Mouse (Mus musculus) midbrain, embryonic 14.5 days (tissue): Measurements from ENCODE around the gene Mrc1. TPM values are rescaled to one million over a fixed set of nuclear protein-coding genes. Genes with fewer than 3 reads are reported as not detected.

Source experiments
- ATAC-seq: fragments of 200-750 bp; cut with Nextera tagmentation; 2 replicates; pipeline ENCODE4 v1.8.0; 2017; ENCODE audit warnings: moderate number of reproducible peaks, moderate library complexity; ENCODE audit not compliant: low FRiP score, low TSS enrichment
- DNase-seq: peaks from one replicate; pipeline ENCODE4 v3.0.0-alpha.2; 2015
- H3K27ac ChIP-seq: fragments of 300-500 bp; sonication (generic); replicated peaks from 2 replicates; pipeline ENCODE4 v1.5.1; 2014; ENCODE audit warnings: mild to moderate bottlenecking, low read depth, low read length, moderate library complexity
- H3K27me3 ChIP-seq: fragments of 300-500 bp; sonication (generic); 2 replicates; pipeline ENCODE4 v1.6.1; 2014; ENCODE audit warnings: low read length, control low read depth, mixed read lengths; ENCODE audit not compliant: control insufficient read depth, insufficient read depth
- H3K36me3 ChIP-seq: fragments of 300-500 bp; sonication (generic); 2 replicates; pipeline ENCODE4 v1.6.1; 2014; ENCODE audit warnings: low read length, control low read depth; ENCODE audit not compliant: control insufficient read depth, insufficient read depth
- H3K4me1 ChIP-seq: fragments of 300-500 bp; sonication (generic); 2 replicates; pipeline ENCODE4 v1.6.1; 2014; ENCODE audit warnings: mild to moderate bottlenecking, antibody characterized with exemption, low read length, control low read depth; ENCODE audit not compliant: control insufficient read depth, insufficient read depth
- H3K4me2 ChIP-seq: fragments of 300-500 bp; sonication (generic); 2 replicates; pipeline ENCODE4 v1.6.1; 2014; ENCODE audit warnings: mild to moderate bottlenecking, low read length, moderate library complexity
- H3K4me3 ChIP-seq: fragments of 300-500 bp; sonication (generic); replicated peaks from 2 replicates; pipeline ENCODE4 v1.5.1; 2014; ENCODE audit warnings: low read depth, low read length
- H3K9ac ChIP-seq: fragments of 300-500 bp; sonication (generic); replicated peaks from 2 replicates; pipeline ENCODE4 v1.6.1; 2014; ENCODE audit warnings: mild to moderate bottlenecking, low read length, moderate library complexity
- H3K9me3 ChIP-seq: fragments of 300-500 bp; sonication (generic); 2 replicates; pipeline ENCODE4 v1.6.1; 2016; ENCODE audit warnings: low read length, control low read depth, mixed read lengths; ENCODE audit not compliant: control insufficient read depth
- WGBS: fragments of 180-500 bp; shearing (Covaris S2); extraction: QIAGEN DNeasy Blood & Tissue Kit; methylation state at CpG from one replicate; pipeline ENCODE4 v1.1.7; 2014; 5-methylcytosine and 5-hydroxymethylcytosine counted together
- polyA plus RNA-seq: library from polyadenylated mRNA; unstranded; fragments of >200 nt; fragmentation: Nextera tagmentation; extraction: Ambion mirVana; gene quantifications from 2 replicates; pipeline ENCODE4 v1.2.1, GENCODE M21; 2014

Gene Mrc1
- polyA plus RNA-seq, 1 experiment from 2014 or later: 6.8 TPM

- Histone ChIP-seq H3K4me1 (no peaks in the 10 kb centered on the region), H3K27ac (no peak overlapping the region)
- 84% methylated on average over 4 of the region's 4 CpGs for WGBS
These were observed 22.4 kb upstream of the Mrc1 start for GRCm38 (mm10) chr2:14206798-14207197.

DNA sequence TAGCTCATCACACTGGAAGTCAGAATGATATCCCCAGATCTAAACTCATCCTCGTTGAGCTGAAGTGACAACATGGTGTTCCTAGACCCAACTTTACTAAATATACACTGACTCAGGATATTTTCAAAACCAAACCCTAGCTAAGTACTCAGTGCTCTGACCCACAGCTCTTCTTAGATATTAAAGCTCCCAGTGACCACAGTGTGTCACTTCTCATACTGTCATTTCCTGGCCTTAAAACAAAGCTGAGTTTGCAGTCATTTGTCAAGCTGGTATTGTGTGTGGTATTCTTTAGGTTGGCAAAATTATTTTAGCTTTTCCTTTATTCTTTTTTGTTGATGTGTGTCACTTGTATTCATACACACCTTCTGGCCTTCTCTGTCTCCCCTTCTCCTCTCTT is 18.5 kb upstream of the Mrc1 start:
- H3K4me3 ChIP-seq: no peak overlapping the region
- H3K4me2 ChIP-seq: no peak overlapping the region
- DNase-seq: no peak
- WGBS: 96% methylated on average over 1 of the region's 1 CpGs
- H3K36me3 ChIP-seq: no peaks in the 10 kb centered on the region
- no peak for ATAC-seq
- H3K27ac ChIP-seq: no peak overlapping the region
- no peak overlapping the region for H3K9ac ChIP-seq
- no peaks in the 10 kb centered on the region for H3K27me3 ChIP-seq
- no peaks in the 10 kb centered on the region for H3K4me1 ChIP-seq
- no peaks in the 10 kb centered on the region for H3K9me3 ChIP-seq

More at GRCm38 (mm10) chr2:14206798-14207197, 22.4 kb upstream of the Mrc1 start:
- DNase-seq (no peak), ATAC-seq (no peak)
- H3K4me2 ChIP-seq: no peak overlapping the region
- H3K9ac ChIP-seq: no peak overlapping the region
- H3K36me3 ChIP-seq: no peaks in the 10 kb centered on the region
- no peak overlapping the region for H3K4me3 ChIP-seq
- H3K27me3 ChIP-seq: no peaks in the 10 kb centered on the region
- H3K9me3 ChIP-seq: no peaks in the 10 kb centered on the region

- Histone ChIP-seq H3K9me3 (no peaks in the 10 kb centered on the region), H3K36me3 (no peaks in the 10 kb centered on the region), H3K4me2 (no peak overlapping the region), H3K27ac (no peak overlapping the region), H3K4me1 (no peaks in the 10 kb centered on the region), H3K9ac (no peak overlapping the region), H3K4me3 (no peak overlapping the region), H3K27me3 (no peaks in the 10 kb centered on the region)
- no peak for DNase-seq
- no peak for ATAC-seq
These were observed 17.6 kb upstream of the Mrc1 start for GRCm38 (mm10) chr2:14211606-14212005.

DNA sequence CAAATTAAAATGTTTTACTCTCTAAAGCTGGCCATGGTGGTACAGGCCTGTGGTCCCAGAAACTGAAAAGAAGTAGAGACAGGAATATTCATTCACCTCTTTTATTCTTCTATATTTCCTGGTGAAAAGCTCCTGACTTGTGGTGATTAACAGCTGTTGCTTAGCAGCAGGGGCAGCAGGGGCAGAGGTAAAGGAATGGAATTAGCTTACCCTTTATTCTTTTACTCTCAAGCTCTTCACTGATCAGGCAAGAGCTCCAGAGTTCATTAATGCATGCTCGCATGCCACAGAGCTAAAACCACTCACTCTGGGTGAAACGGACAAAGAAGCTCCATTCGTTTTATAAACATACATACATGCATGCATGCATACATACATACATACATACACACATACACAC is 14.4 kb upstream of the Mrc1 start:
- Histone ChIP-seq H3K4me2 (no peak overlapping the region), H3K4me1 (no peaks in the 10 kb centered on the region), H3K9ac (no peak overlapping the region), H3K4me3 (no peak overlapping the region), H3K27me3 (no peaks in the 10 kb centered on the region), H3K36me3 (no peaks in the 10 kb centered on the region), H3K9me3 (no peaks in the 10 kb centered on the region), H3K27ac (no peak overlapping the region)
- ATAC-seq (peak; percentile 34; the same call in 1 of the 2 replicates), DNase-seq (peak; percentile 17)
- WGBS: 9% methylated on average over 3 of the region's 3 CpGs

DNA sequence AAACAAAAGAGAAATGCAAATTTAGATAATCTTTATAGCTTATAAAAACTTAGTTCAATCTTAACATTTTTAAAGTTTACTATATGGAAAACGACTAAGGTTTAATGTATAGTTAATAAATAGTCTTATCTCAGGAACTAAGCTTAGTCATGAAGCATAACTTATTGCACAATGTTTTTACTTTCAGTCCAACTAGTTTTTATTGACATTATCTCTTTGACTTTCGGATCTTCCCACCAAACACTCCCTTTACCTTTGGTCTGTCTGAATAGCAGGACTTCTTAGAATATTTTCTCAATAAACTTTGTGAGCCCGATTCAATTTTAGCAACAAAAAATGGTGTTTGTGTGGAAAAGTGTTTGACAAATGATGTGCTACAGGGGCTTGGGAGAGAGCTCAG is 12.5 kb upstream of the Mrc1 start:
- DNase-seq: no peak
- no peaks in the 10 kb centered on the region for H3K9me3 ChIP-seq
- no peak for ATAC-seq
- no peak overlapping the region for H3K9ac ChIP-seq
- no peaks in the 10 kb centered on the region for H3K36me3 ChIP-seq
- H3K27ac ChIP-seq: no peak overlapping the region
- H3K4me3 ChIP-seq: no peak overlapping the region
- no peaks in the 10 kb centered on the region for H3K4me1 ChIP-seq
- WGBS: 89% methylated on average over 3 of the region's 3 CpGs
- no peaks in the 10 kb centered on the region for H3K27me3 ChIP-seq
- H3K4me2 ChIP-seq: no peak overlapping the region

DNA sequence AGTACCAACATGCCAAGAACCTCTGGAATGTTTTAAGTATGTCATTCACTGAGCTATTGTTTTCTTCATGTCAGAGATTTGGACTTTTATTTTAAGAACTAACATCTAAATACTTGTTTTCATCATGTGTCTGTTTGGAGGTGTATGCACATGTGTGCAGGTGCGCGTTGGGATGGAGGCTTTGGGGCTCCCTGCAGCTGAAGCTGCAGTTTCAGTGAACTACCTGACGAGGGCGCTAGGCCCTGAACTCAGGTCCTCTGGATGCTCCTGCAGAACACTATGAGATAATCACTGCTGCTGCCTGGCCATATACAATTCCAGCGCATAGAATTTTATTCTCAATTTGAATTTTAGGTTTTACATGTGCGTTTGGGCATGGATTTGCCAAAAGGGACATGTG is 11.1 kb upstream of the Mrc1 start:
- DNase-seq (no peak), ATAC-seq (no peak)
- Histone ChIP-seq H3K9ac (no peak overlapping the region), H3K27ac (no peak overlapping the region), H3K4me3 (no peak overlapping the region), H3K27me3 (no peaks in the 10 kb centered on the region), H3K4me2 (no peak overlapping the region), H3K36me3 (no peaks in the 10 kb centered on the region), H3K4me1 (no peaks in the 10 kb centered on the region), H3K9me3 (no peaks in the 10 kb centered on the region)
- WGBS: 81% methylated on average over 6 of the region's 6 CpGs

DNA sequence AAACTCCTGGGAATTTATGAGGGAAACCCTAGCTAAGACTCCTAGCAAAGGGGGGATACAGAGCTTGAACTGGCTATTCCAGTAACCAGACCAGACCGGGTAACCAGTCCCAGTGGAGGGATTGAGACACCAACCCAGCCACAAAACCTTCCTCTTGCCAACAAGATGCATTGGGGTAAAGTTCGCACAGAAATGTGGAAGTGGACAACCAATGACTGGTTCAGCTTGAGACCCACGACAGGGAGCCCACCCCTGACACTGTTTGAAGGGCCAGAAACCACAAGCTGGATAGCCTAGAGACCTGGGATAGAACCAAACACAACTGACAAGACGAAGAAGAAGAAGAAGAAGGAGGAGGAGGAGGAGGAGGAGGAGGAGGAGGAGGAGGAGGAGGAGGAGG is 4.8 kb upstream of the Mrc1 start:
- Histone ChIP-seq H3K4me3 (no peak overlapping the region), H3K9me3 (no peaks in the 10 kb centered on the region), H3K4me2 (no peak overlapping the region), H3K27me3 (no peaks in the 10 kb centered on the region), H3K36me3 (no peaks in the 10 kb centered on the region), H3K9ac (no peak overlapping the region), H3K4me1 (no peaks in the 10 kb centered on the region), H3K27ac (no peak overlapping the region)
- DNase-seq: no peak
- no peak for ATAC-seq
- WGBS: 86% methylated on average over 4 of the region's 4 CpGs

DNA sequence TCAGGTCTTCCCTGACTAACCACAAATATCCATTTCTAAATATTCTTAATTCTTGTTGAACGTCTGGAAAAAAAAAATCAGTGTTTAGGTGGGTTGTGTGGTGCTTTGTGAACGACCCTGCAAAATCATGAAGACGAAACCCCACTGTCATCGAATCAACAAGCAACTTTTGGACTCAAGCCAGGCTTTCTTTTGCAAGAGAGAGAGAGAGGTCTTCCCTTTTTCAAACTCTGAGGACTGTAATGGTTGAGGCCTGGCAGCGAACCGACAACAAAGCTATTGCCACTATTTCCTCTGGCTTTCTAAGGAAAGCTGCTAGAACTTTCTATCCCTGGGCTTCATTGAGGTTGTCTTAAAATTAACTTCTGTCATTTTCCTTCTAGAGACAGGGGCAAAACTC is 697 bp upstream of the Mrc1 start:
- no peak for DNase-seq
- no peak overlapping the region for H3K27ac ChIP-seq
- 74% methylated on average over 6 of the region's 6 CpGs for WGBS
- H3K9ac ChIP-seq: no peak overlapping the region
- no peak overlapping the region for H3K4me3 ChIP-seq
- H3K27me3 ChIP-seq: no peaks in the 10 kb centered on the region
- H3K36me3 ChIP-seq: no peaks in the 10 kb centered on the region
- no peak overlapping the region for H3K4me2 ChIP-seq
- H3K4me1 ChIP-seq: no peaks in the 10 kb centered on the region
- H3K9me3 ChIP-seq: no peaks in the 10 kb centered on the region
- no peak for ATAC-seq

DNA sequence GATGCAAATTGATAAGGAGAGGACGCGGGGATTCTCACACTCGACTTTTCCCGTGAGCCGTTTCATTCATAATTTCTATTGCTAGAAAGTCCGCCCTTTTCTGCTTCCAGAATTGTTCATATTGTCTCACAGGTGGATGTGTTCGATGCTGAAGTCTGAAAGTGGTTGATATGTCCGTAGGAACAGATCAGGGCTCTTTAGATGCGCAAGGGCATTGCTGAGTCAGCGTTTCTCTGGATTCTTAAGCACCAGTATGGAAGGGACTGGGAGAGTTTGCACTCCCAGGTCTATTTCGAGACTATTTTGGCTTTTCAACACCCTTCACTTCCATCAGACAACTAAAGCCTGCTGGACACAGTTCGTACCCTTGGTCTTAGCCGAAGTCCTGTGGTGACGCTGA is 787 bp downstream of the Mrc1 start:
- H3K9ac ChIP-seq: no peak overlapping the region
- H3K27me3 ChIP-seq: no peaks in the 10 kb centered on the region
- no peaks in the 10 kb centered on the region for H3K4me1 ChIP-seq
- no peaks in the 10 kb centered on the region for H3K9me3 ChIP-seq
- no peak overlapping the region for H3K4me2 ChIP-seq
- H3K36me3 ChIP-seq: no peaks in the 10 kb centered on the region
- WGBS: 92% methylated on average over 14 of the region's 14 CpGs
- no peak for ATAC-seq
- H3K4me3 ChIP-seq: no peak overlapping the region
- DNase-seq: no peak
- no peak overlapping the region for H3K27ac ChIP-seq
